Mouse (Mus musculus) urinary bladder, postnatal 4 days (tissue): Measurements from ENCODE around the gene Cavin1.

Source experiments
- DNase-seq, 2 experiments: peaks; one replicate each; pipeline ENCODE4 v3.0.0; 2021 to 2022; ENCODE audit warnings: low spot score in 2 of 2

The Cavin1 gene

DNA sequence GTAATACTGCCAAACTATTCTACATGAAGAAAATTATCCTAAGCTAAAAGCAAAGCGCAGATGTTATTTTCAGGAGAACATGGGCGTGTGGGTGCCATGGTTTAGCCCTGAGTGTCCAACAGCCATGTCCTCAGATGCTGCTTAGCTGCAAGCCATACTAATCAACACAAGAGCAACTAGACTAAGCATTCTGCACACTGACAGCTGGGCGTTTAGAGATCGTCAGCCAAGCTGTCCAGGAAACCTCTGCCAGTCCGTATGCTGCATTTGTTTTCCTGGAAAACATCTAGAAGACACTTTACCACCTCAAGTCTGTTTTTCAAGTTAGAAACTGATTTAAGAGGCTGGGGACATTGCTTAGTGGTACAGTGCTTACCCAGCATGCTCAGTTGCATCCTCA, 56.3 kb downstream of the Cavin1 start:
- DNase-seq = no peak

DNA sequence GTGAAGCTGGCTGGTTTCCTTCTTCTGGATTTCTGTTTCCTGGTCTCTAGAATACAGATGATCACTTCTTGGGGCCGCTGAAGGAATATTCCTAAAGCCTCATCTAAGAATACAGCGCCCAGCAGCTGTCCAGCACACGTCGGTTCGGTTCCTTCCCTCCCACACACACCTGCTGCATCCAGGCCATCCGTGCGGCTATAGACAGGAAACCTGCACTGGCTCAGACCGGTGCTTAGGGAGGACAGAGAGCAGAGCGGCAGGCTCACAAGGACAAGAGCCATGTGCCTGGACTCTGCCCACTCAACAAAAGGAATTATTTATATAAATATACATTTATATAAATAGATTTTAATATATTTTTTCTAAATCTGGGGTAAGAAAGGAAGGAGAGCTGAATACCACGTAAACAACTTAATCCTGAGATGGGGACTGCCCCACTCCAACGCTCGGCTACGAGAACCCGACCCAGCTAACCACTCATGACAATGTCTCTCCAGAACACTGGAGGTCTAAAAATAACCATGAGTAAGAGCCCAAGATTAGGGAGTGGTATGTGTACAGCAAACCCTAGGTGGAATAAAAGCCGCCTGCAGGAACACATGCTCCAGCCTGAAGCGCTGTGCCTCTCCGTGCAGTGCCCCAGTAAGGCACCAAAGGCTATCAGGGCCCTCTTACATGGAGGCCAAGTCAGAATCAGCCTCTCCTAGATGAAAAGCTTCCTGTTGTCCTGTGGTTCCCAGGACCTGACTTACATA, 58.1 kb downstream of the Cavin1 start:
- no peak for DNase-seq

DNA sequence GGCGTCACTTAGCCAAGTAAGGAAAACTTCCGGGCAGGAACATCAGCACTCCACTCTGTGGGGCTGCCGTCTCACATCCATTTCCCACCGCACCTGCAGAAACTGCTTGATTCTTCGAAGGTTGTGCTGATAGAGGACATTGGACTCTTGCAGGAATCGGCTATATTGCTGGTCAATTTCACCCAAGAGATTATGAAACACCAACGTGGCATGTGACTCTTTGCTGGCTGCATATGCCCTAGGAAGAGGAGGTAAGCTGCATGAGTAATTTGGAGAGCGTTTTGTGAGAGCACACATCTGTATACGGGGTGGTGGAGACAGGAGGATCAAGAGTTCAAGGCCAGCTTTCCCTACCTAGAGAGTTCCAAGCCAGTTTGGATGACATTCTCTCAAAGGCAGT, 62.1 kb downstream of the Cavin1 start:
- DNase-seq = no peak

DNA sequence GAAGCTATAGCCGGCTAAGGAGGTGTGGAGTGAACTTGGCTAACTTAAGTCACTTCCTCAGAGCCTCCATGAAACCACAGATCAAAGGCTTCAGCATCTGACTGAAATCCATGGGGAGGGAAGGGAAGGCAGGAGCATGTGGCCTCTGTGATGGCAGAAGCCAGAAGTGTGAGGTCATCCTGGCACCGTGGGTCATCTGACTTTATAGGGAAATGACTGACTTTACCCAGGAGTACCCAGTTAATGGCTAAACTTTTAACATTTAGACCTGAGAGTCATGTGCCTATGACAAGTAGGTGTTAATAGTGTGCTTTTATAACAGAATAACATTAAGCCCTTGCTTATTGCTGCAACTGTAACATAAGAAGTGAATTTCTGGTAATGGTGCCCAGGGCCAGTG, 62.6 kb downstream of the Cavin1 start:
- DNase-seq = no peak

DNA sequence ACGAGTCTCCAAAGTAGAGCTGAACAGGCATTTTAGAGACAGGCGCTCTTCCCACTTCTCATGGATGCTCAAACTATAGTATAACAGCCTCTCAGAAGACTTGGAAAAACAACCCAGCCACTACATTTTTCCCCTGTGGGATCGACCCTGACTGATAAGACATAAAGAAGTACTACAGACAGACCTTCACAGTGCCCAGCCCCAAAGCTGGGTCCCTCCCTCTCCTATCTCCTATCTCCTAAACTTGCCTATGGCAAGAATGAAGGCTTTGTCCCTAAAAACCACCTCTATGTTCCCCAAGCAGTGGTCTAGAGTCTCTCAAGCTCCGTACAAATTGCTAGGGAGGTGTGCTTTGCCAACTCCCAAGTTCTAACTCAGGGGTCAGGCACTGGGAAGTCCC, 63.8 kb downstream of the Cavin1 start:
- no peak for DNase-seq
